Mouse (Mus musculus): Measurements from ENCODE around the gene Chrne.
"Not testable (repeated sequence)": the region's sequence is repeated elsewhere in the genome, so short reads cannot be mapped to it uniquely, and the experiment has no call there.

Chrne gene

DNA sequence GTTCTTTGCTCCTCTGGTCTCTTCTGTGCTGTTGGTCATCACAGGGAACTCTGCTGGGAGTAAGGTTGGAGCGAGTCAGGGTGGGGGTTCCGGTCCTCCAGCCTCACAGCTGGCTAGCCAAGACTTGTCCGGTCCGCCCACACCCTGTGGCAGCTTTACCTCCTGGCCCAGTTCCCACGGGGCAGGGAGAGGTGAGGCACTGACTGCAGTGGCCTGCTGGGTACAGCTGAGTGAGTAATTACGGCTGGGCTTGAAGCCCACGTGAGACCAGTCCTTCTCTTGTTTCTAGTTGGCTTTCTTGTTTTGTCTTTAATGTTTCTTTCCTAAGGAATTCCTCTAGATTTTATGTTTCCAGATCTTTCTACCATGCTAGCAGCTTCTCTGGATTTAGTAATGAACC, 33.6 kb downstream of the Chrne start:
- DNase-seq (ENCODE audit: low spot score in 2 of 2): no peak

- no peak for DNase-seq (ENCODE audit: low spot score in 2 of 2)
Measured at GRCm38 (mm10) chr11:70583775-70584174, 35.2 kb downstream of the Chrne start.

- no peak for DNase-seq (ENCODE audit: low spot score in 2 of 2)
Measured at GRCm38 (mm10) chr11:70583022-70583714, 35.8 kb downstream of the Chrne start.

DNA sequence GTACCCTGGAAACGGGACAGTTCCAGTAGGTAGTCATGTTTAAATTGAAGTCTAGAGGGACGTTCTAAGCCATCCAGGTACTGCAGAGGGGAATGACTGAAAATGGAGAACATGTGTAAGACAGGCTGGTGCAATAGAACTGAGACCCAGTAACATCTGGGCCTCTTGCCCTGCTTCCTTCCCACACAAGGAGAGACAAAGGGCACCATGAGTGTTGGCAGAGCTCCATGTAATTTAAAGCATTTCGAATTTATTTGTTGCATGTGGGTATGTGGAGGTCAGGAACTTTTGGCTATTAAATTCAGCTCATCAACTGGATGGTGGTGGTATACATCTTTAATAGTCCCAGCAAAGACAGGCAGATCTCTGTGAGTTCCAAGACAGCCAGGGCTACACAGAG, 36.8 kb downstream of the Chrne start:
- DNase-seq (ENCODE audit: low spot score in 2 of 2): no peak

DNA sequence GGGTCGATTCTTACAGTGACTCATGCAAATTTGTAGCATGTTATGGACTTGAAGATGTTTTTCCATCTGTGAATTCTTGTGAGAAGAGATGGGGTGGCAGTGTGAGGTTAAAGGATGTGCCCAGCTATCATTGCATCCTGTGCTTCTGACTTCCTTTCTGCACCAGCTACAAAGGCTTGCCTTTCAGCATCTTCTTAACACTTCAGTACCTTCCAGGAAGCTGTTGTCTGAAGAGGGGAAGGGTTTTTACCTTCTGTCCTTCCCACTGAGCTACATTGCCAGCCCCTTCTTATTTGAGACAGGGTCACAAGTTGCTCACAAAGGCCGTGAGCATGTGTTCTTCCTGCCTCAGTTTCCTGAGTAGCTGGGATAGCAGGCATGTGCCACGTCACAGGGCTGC, 38.1 kb downstream of the Chrne start:
- DNase-seq (ENCODE audit: low spot score in 2 of 2): no peak

- DNase-seq (ENCODE audit: low spot score in 2 of 2): no peak
Measured at GRCm38 (mm10) chr11:70580358-70580720, 38.7 kb downstream of the Chrne start.

- no peak for DNase-seq (ENCODE audit: low spot score in 2 of 2)
Measured at GRCm38 (mm10) chr11:70579710-70580357, 39.2 kb downstream of the Chrne start.

DNA sequence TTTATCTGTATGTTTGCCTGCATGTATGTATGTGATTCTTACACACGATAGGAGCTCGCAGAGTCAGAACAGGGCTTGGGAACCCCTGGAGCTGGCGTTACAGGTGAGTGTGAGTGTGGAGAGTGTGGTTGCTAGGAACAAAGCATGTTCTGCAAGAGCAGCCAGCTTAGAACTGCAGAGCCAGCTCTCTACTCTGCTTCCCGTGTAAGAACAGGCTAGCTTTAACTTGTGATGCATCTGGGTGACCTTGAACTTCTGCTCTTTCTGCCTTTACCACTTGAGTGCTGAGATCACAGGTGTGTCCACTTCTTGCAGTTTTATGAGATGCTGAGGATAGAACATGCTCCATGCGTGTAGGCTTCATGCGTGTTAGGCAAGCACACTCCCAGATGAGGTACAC, 40.1 kb downstream of the Chrne start:
- no peak for DNase-seq (ENCODE audit: low spot score in 2 of 2)

- no peak for DNase-seq (ENCODE audit: low spot score in 2 of 2)
Measured at GRCm38 (mm10) chr11:70577201-70577600, 41.8 kb downstream of the Chrne start.

DNA sequence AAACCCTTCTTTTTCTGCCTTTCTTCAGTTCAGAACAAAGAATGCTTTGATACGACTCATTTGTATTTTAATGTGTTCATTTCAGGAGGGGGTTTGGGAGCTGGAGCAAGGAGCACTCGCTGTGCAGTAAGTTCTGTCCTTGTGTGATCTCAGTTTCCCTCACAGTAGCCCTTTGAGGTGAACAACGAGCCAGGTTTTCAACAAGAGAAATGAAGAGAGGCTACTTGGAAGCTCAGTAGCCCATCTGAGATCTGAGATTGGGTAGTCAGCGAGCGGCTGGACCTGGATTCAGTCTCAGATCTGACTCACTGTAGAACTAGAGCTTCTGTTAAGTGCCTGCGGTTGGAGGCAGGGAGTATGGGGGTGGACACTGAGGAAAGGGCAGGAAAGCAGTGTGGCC, 45.1 kb downstream of the Chrne start:
- no peak for DNase-seq (ENCODE audit: low spot score in 2 of 2)

DNA sequence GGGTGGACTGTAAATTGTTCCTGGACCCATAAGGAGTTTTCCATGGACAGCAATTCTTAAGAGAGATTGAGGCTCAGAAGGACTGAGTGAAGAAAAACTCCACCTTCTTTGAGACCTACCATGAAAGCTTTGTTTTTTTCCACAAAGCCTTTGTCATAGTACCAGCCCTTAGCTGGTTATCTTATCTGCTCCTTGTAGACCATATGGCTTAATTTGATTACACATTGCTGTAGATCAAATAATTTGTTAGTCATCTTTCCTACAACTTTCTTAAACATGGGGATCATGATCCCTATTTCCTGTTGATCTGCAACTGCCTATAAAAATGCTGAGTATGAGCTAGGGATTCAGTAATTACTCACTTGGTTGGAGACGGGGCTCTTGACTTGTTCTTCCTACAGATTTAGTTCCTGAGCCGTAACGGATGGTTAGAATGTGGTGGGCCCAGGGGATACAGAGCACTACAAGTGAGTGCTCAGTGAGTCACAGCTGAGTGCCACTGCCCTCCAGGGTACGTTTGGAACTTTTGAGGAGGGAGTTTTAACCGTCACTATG, 46.6 kb downstream of the Chrne start:
- DNase-seq (ENCODE audit: low spot score in 2 of 2): no peak

- no peak for DNase-seq (ENCODE audit: low spot score in 2 of 2)
Measured at GRCm38 (mm10) chr11:70571641-70572040, 47.4 kb downstream of the Chrne start.

GRCm38 (mm10) chr11:70570614-70571013, 48.4 kb downstream of the Chrne start:
- DNase-seq (ENCODE audit: low spot score in 2 of 2): not testable (repeated sequence)

GRCm38 (mm10) chr11:70566586-70566985, 52.4 kb downstream of the Chrne start:
- no peak for DNase-seq (ENCODE audit: low spot score in 2 of 2)
